Mouse (Mus musculus) gastrocnemius, postnatal 25 days (tissue): Measurements from ENCODE around the gene Kat8. TPM values are rescaled to one million over a fixed set of nuclear protein-coding genes. Genes with fewer than 3 reads are reported as not detected.

Experiments
- DNase-seq: peaks from one replicate; pipeline ENCODE4 v3.0.0; 2022
- total RNA-seq, 2 experiments: library from RNA; stranded (reverse); gene quantifications; 1 replicate in 1 of 2; 2 replicates in 1 of 2; pipeline ENCODE4 v1.2.3; 2021

Kat8 gene
- total RNA-seq, 2 experiments from 2014 or later, result 19.9 to 20.0 TPM

- no peak for DNase-seq
Measured at GRCm38 (mm10) chr7:127896384-127896783, 15.9 kb upstream of the Kat8 start.

- DNase-seq, result no peak
Measured at GRCm38 (mm10) chr7:127897542-127897941, 14.8 kb upstream of the Kat8 start.

- DNase-seq, result no peak
Measured at GRCm38 (mm10) chr7:127898179-127898956, 13.9 kb upstream of the Kat8 start.

DNA sequence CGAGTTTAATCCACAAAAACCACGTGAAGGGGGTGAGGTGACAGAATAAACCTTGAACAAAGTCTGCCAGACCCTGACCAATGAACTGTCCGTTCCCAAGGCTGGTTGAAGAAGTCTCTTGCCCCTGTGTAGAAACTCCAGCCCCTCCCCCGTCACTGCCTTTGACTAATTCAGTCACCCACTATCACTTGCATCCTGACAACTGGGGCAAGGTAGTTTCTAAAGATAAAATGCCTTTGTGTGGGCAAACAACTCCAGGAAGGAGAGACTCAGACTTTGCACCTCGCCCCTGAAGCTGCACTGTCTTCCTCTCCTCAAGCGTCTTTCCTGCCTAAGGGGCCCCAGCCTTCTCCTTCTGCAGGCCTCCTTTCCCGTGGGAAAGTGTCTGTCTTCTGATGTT is 12.3 kb upstream of the Kat8 start:
- no peak for DNase-seq

- DNase-seq, result no peak
Measured at GRCm38 (mm10) chr7:127901772-127902171, 10.5 kb upstream of the Kat8 start.

- peak; percentile 67 for DNase-seq
Measured at GRCm38 (mm10) chr7:127903971-127904796, 8.1 kb upstream of the Kat8 start, which contains the start of gene Bckdk. Gene Bckdk (plus strand): TSS chr7:127904082.

DNA sequence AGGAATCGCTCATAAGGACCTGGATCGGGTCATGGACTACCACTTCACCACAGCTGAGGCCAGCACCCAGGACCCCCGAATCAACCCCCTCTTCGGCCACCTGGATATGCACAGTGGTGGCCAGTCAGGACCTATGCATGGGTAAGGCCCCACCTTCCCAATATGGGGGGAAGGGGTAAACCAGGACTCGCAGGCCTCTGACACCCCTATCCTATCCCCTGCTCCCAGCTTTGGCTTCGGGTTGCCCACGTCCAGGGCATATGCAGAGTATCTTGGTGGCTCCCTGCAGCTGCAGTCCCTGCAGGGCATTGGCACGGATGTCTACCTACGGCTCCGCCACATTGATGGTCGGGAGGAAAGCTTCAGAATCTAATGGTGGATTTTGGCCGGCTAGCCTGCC is 4.4 kb upstream of the Kat8 start:
- DNase-seq, result no peak

DNA sequence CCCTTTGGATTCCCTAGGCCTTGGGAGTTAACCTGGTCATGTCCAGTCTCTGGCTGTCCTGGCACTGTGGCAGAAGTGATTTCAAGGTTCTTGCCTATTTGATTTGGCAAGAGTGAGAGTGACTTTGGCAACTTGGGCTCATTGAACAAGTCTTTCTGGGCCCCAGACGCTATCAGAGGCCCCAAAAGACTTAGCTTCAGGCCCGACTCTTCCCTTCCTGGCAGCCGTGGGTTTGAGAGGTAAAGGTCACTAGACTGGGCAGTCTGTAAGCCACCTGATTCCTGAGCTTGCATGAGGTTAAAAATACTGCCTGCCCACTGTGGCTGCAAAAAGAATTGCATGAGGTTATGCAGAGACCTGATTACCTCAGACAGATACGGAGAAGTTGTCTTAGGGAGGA is 3.7 kb upstream of the Kat8 start:
- peak; percentile 52 for DNase-seq

- DNase-seq, result no peak
Measured at GRCm38 (mm10) chr7:127912938-127913337, 622 bp downstream of the Kat8 start.

GRCm38 (mm10) chr7:127915293-127915692 is 3.0 kb downstream of the Kat8 start:
- no peak for DNase-seq

DNA sequence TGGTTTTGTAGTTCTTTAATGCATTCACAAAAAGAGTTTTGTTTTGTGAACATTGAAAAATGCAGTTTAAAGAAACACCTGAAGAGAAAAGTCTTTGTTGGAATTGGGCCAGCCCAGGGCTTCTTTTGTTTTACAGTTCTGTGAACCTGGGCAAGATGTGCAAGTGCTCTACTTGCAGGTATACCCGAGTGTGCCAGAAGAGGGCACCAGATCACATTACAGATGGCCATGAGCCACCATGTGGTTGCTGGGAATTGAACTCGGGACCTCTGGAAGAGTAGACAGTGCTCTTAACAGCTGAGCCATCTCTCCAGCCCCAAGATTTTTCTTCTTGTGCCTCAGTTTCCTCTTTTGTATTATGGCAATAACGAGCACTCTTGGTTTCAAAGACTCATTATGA is 5.9 kb downstream of the Kat8 start:
- no peak for DNase-seq

DNA sequence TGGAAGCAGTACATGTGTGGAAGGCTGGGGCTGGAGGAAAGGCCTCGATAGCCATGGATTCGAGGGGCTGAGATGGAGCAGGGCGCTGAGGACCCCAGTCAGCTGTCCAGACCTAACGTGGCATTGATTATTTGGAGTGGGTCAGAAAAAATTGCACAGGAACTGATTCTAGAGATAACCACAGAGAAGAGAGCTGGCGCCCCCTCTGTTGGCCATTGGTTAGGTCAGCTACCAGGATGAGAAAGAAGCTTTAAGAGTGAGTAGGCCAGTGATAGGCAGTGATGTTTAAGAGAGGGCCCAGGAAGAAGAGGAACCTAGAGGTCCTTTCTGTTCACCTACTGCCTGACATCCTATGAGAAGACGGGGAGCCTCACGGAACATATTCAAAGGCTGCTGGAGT is 7.0 kb downstream of the Kat8 start:
- DNase-seq, result no peak

DNA sequence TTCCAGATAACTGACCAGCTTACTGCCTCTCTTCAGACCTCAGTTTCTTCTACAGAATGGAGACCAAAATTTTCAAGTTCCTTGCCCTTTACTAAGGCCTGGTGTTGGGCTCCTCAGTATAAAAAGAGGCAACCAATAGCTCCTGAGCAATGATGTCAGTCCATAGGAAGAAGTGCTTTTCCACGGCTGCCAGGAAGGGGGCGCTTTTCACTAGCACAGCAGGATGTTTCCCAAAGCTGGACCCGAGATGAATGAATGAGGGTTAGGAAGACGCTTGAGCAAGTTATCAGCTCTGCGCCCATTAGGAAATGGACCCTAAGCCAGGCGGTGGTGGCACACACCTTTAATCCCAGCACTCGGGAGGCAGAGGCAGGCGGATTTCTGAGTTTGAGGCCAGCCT is 9.2 kb downstream of the Kat8 start:
- no peak for DNase-seq

GRCm38 (mm10) chr7:127922451-127923275 is 10.3 kb downstream of the Kat8 start:
- no peak for DNase-seq

GRCm38 (mm10) chr7:127923714-127924113 is 11.4 kb downstream of the Kat8 start:
- no peak for DNase-seq

DNA sequence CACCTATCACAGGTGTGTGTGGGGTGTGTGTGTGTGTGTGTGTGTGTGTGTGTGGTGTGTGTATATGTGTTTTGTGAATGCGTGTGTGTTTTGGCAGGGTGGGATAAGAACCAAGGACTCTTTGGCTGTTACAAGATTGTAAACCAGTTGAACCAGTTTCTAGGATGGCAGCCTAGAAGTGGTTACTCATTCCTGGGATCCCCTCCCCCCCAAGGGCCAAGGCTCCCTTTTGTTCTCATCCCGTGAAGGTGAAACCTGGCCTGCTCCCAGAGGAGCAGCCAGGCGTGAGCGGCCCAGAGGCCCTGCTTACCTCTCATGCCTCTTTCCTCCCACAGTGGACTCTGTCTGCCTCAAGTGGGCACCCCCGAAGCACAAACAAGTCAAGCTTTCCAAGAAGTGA is 12.9 kb downstream of the Kat8 start:
- no peak for DNase-seq

GRCm38 (mm10) chr7:127926066-127926465 is 13.8 kb downstream of the Kat8 start:
- DNase-seq, result no peak

GRCm38 (mm10) chr7:127926846-127927245 is 14.5 kb downstream of the Kat8 start:
- DNase-seq, result no peak

DNA sequence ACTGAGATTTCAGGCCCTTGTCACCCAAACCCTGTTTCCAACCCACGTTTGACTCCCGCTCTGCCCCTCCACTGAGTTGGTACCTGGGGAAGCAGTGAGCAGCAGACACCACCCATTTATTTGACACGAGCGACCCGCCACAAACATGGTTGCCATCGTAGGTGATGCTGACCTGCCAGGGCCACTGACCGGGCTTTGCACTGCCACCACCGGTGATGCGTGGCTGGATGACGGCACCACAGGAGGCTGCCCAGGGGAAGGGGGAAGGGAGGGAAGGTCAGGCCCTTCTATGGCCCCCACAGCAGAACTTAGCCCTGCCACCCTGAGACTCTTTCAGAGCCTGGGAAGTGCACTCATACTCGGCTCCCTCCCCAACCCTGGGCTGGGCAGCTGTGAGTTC is 15.4 kb downstream of the Kat8 start:
- DNase-seq, result no peak

DNA sequence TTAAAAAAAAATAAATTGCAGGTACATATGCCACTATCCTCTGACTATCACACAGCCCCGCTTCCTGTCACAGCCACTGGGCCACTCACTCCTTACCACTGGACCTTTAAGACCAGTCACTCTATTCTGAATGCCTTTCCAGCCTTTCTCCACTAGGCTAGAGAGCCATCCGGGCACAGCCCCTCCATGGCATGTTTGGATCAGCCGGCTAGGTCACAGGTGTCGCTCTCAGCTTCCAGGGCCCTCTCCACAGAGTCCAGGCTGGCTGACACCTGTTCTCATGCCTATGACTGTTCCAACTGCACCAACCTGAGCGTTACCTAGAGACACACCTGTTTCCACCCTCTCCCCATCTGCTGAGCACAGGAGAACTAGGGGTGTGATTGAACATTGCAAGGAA is 16.3 kb downstream of the Kat8 start:
- no peak for DNase-seq

GRCm38 (mm10) chr7:127929923-127930322 is 17.6 kb downstream of the Kat8 start, which contains the start of gene Prss8:
Gene Prss8 (minus strand): TSS chr7:127930104.
- DNase-seq, result no peak

GRCm38 (mm10) chr7:127930636-127931035 is 18.3 kb downstream of the Kat8 start:
- no peak for DNase-seq
